Mouse (Mus musculus) forebrain, embryonic 15.5 days (tissue): ENCODE results near the gene Nkx2-1. TPM values are rescaled to one million over a fixed set of nuclear protein-coding genes. Genes with fewer than 3 reads are reported as not detected.

Experiments used
- ATAC-seq: fragments of 200-750 bp; cut with Nextera tagmentation; replicated peaks from 2 replicates; pipeline ENCODE4 v1.8.0; 2017; ENCODE audit warnings: mild to moderate bottlenecking, moderate TSS enrichment, moderate library complexity
- H3K27ac ChIP-seq: fragments of 300-500 bp; sonication (generic); replicated peaks from 2 replicates; pipeline ENCODE4 v1.5.1; 2015; ENCODE audit warnings: mild to moderate bottlenecking, inconsistent platforms
- H3K27me3 ChIP-seq: fragments of 300-500 bp; sonication (generic); 2 replicates; pipeline ENCODE4 v1.6.1; 2015; ENCODE audit warnings: inconsistent platforms
- H3K36me3 ChIP-seq: fragments of 300-500 bp; sonication (generic); 2 replicates; pipeline ENCODE4 v1.6.1; 2015; ENCODE audit warnings: mild to moderate bottlenecking, inconsistent platforms
- H3K4me1 ChIP-seq: fragments of 300-500 bp; sonication (generic); 2 replicates; pipeline ENCODE4 v1.6.1; 2015; ENCODE audit warnings: inconsistent platforms
- H3K4me2 ChIP-seq: fragments of 300-500 bp; sonication (generic); replicated peaks from 2 replicates; pipeline ENCODE4 v1.6.1; 2015; ENCODE audit warnings: mild to moderate bottlenecking, inconsistent platforms
- H3K4me3 ChIP-seq: fragments of 300-500 bp; sonication (generic); 2 replicates; pipeline ENCODE4 v1.5.1; 2015; ENCODE audit warnings: mild to moderate bottlenecking, inconsistent platforms
- H3K9ac ChIP-seq: fragments of 300-500 bp; sonication (generic); replicated peaks from 2 replicates; pipeline ENCODE4 v1.6.1; 2015; ENCODE audit warnings: mild to moderate bottlenecking, inconsistent platforms
- H3K9me3 ChIP-seq: fragments of 300-500 bp; sonication (generic); 2 replicates; pipeline ENCODE4 v1.6.1; 2016; ENCODE audit warnings: inconsistent platforms
- WGBS: fragments of 180-500 bp; shearing (Covaris S2); methylation state at CpG from one replicate; pipeline ENCODE4 v1.1.7; 2015; ENCODE audit warnings: mixed read lengths; 5-methylcytosine and 5-hydroxymethylcytosine counted together
- polyA plus RNA-seq: library from polyadenylated mRNA; unstranded; fragments of >200 nt; fragmentation: Nextera tagmentation; extraction: Ambion mirVana; gene quantifications from 2 replicates; pipeline ENCODE4 v1.2.1, GENCODE M21; 2015

Nkx2-1 gene
- polyA plus RNA-seq, 1 experiment from 2014 or later = 11.0 TPM

GRCm38 (mm10) chr12:56520396-56521105 is 16.2 kb downstream of the Nkx2-1 start:
- 0 out of 2 replicates have a peak overlapping the region, but pooled peaks have one; percentile 19 for H3K27ac ChIP-seq
- peak overlapping the region; percentile 6; the same call in 1 of the 2 replicates for H3K4me3 ChIP-seq
- under 1% methylated on average over 22 of the region's 22 CpGs for WGBS
- no peak overlapping the region for H3K9ac ChIP-seq
- no peak for ATAC-seq
- peaks cover 9% of the 10 kb centered on the region; the same call in 1 of the 2 replicates for H3K4me1 ChIP-seq
- peaks cover 82% of the 10 kb centered on the region for H3K27me3 ChIP-seq
- no peaks in the 10 kb centered on the region for H3K36me3 ChIP-seq
- peak overlapping the region; percentile 17; the same call in 1 of the 2 replicates for H3K4me2 ChIP-seq
- H3K9me3 ChIP-seq = no peaks in the 10 kb centered on the region

- H3K9ac ChIP-seq = no peak overlapping the region
- ATAC-seq = peak; percentile 53; the same call in 1 of the 2 replicates
- H3K4me3 ChIP-seq = peak overlapping the region; percentile 14
- H3K4me1 ChIP-seq = peaks cover 7% of the 10 kb centered on the region; the same call in 1 of the 2 replicates
- no peaks in the 10 kb centered on the region for H3K36me3 ChIP-seq
- peak overlapping the region; percentile 17 for H3K4me2 ChIP-seq
- 1% methylated on average over 30 of the region's 30 CpGs for WGBS
- peaks cover 85% of the 10 kb centered on the region for H3K27me3 ChIP-seq
- no peaks in the 10 kb centered on the region for H3K9me3 ChIP-seq
- H3K27ac ChIP-seq = peak overlapping the region; percentile 24; the same call in 1 of the 2 replicates
These were observed 16.9 kb downstream of the Nkx2-1 start for GRCm38 (mm10) chr12:56519738-56520191.

- Histone ChIP-seq H3K4me2 (peak overlapping the region; percentile 17), H3K27me3 (peaks cover 85% of the 10 kb centered on the region), H3K4me3 (no peak overlapping the region; the same call in 1 of the 2 replicates), H3K27ac (0 out of 2 replicates have a peak overlapping the region, but pooled peaks have one; percentile 24), H3K9me3 (no peaks in the 10 kb centered on the region), H3K4me1 (peaks cover 7% of the 10 kb centered on the region; the same call in 1 of the 2 replicates), H3K36me3 (no peaks in the 10 kb centered on the region), H3K9ac (no peak overlapping the region)
- peak; percentile 28; the same call in 1 of the 2 replicates for ATAC-seq
- WGBS = 16% methylated on average over 13 of the region's 13 CpGs
These were observed 17.5 kb downstream of the Nkx2-1 start for GRCm38 (mm10) chr12:56519071-56519737.

- Histone ChIP-seq H3K9ac (no peak overlapping the region), H3K36me3 (no peaks in the 10 kb centered on the region), H3K4me1 (peaks cover 7% of the 10 kb centered on the region; the same call in 1 of the 2 replicates), H3K4me2 (no peak overlapping the region), H3K27ac (no peak overlapping the region), H3K9me3 (no peaks in the 10 kb centered on the region), H3K27me3 (peaks cover 85% of the 10 kb centered on the region), H3K4me3 (no peak overlapping the region)
- WGBS = 58% methylated on average over 5 of the region's 5 CpGs
- no peak for ATAC-seq
These were observed 18.5 kb downstream of the Nkx2-1 start for GRCm38 (mm10) chr12:56518221-56518620.

- no peak overlapping the region for H3K27ac ChIP-seq
- H3K36me3 ChIP-seq = no peaks in the 10 kb centered on the region
- peaks cover 86% of the 10 kb centered on the region for H3K27me3 ChIP-seq
- no peak overlapping the region for H3K4me3 ChIP-seq
- 0 out of 2 replicates have a peak, but pooled peaks cover 3% of the 10 kb centered on the region for H3K4me1 ChIP-seq
- no peak for ATAC-seq
- no peaks in the 10 kb centered on the region for H3K9me3 ChIP-seq
- no peak overlapping the region for H3K4me2 ChIP-seq
- no peak overlapping the region for H3K9ac ChIP-seq
- WGBS = 90% methylated on average over 5 of the region's 5 CpGs
These were observed 21.9 kb downstream of the Nkx2-1 start for GRCm38 (mm10) chr12:56514831-56515230.

- WGBS = 17% methylated on average over 8 of the region's 8 CpGs
- no peaks in the 10 kb centered on the region for H3K4me1 ChIP-seq
- H3K27me3 ChIP-seq = peaks cover 88% of the 10 kb centered on the region
- H3K9ac ChIP-seq = no peak overlapping the region
- H3K27ac ChIP-seq = no peak overlapping the region
- no peaks in the 10 kb centered on the region for H3K9me3 ChIP-seq
- H3K4me2 ChIP-seq = no peak overlapping the region
- H3K4me3 ChIP-seq = no peak overlapping the region
- ATAC-seq = no peak
- H3K36me3 ChIP-seq = no peaks in the 10 kb centered on the region
These were observed 28.3 kb downstream of the Nkx2-1 start for GRCm38 (mm10) chr12:56508413-56508812.

- no peak for ATAC-seq
- H3K27ac ChIP-seq = no peak overlapping the region
- H3K4me2 ChIP-seq = no peak overlapping the region
- H3K4me3 ChIP-seq = no peak overlapping the region
- no peaks in the 10 kb centered on the region for H3K36me3 ChIP-seq
- 47% methylated on average over 3 of the region's 3 CpGs for WGBS
- no peaks in the 10 kb centered on the region for H3K4me1 ChIP-seq
- no peak overlapping the region for H3K9ac ChIP-seq
- H3K9me3 ChIP-seq = no peaks in the 10 kb centered on the region
- H3K27me3 ChIP-seq = peaks cover 89% of the 10 kb centered on the region
These were observed 49.7 kb downstream of the Nkx2-1 start for GRCm38 (mm10) chr12:56487046-56487445.

- ATAC-seq = no peak
- 44% methylated on average over 10 of the region's 10 CpGs for WGBS
These were observed 54.1 kb downstream of the Nkx2-1 start for GRCm38 (mm10) chr12:56482606-56483005.

More at GRCm38 (mm10) chr12:56482606-56483005, 54.1 kb downstream of the Nkx2-1 start:
- Histone ChIP-seq H3K9ac (no peak overlapping the region), H3K4me2 (no peak overlapping the region), H3K4me3 (no peak overlapping the region), H3K27me3 (peaks cover 96% of the 10 kb centered on the region), H3K36me3 (no peaks in the 10 kb centered on the region), H3K9me3 (no peaks in the 10 kb centered on the region), H3K4me1 (no peaks in the 10 kb centered on the region), H3K27ac (no peak overlapping the region)

Other genes starting within 250 kb of the Nkx2-1 start
- 45.6 and 49.7 TPM in 2 replicates for gene Mbip, start 191.0 kb downstream of the Nkx2-1 start, polyA plus RNA-seq
- not detected in 2 replicates for gene Nkx2-9, start 76.4 kb upstream of the Nkx2-1 start, polyA plus RNA-seq
- gene Pax9, start 154.9 kb upstream of the Nkx2-1 start, polyA plus RNA-seq = not detected in 2 replicates